Mouse (Mus musculus) limb, embryonic 14.5 days (tissue): ENCODE measurements around the gene Sema4a. TPM values are rescaled to one million over a fixed set of nuclear protein-coding genes. Genes with fewer than 3 reads are reported as not detected.

ENCODE experiments used
- ATAC-seq: fragments of 200-750 bp; cut with Nextera tagmentation; 2 replicates; pipeline ENCODE4 v1.8.0; 2017; ENCODE audit warnings: low read depth, moderate number of reproducible peaks, moderate TSS enrichment; ENCODE audit not compliant: low FRiP score
- DNase-seq: peaks from one replicate; pipeline ENCODE4 v3.0.0-alpha.2; 2015; ENCODE audit warnings: low spot score
- H3K27ac ChIP-seq: fragments of 300-500 bp; sonication (generic); replicated peaks from 2 replicates; pipeline ENCODE4 v1.5.1; 2014; ENCODE audit warnings: low read depth, mild to moderate bottlenecking, low read length, moderate library complexity, mixed read lengths
- H3K27me3 ChIP-seq: fragments of 300-500 bp; sonication (generic); 2 replicates; pipeline ENCODE4 v1.6.1; 2014; ENCODE audit warnings: low read length, mixed read lengths; ENCODE audit not compliant: control insufficient read depth, insufficient read depth
- H3K36me3 ChIP-seq: fragments of 300-500 bp; sonication (generic); 2 replicates; pipeline ENCODE4 v1.6.1; 2014; ENCODE audit warnings: mild to moderate bottlenecking, low read length, moderate library complexity, mixed read lengths; ENCODE audit not compliant: control insufficient read depth, insufficient read depth
- H3K4me1 ChIP-seq: fragments of 300-500 bp; sonication (generic); 2 replicates; pipeline ENCODE4 v1.6.1; 2014; ENCODE audit warnings: antibody characterized with exemption, low read length, mixed read lengths; ENCODE audit not compliant: control insufficient read depth, insufficient read depth
- H3K4me2 ChIP-seq: fragments of 300-500 bp; sonication (generic); replicated peaks from 2 replicates; pipeline ENCODE4 v1.6.1; 2014; ENCODE audit warnings: low read depth, mild to moderate bottlenecking, low read length, moderate library complexity; ENCODE audit not compliant: severe bottlenecking
- H3K4me3 ChIP-seq: fragments of 300-500 bp; sonication (generic); replicated peaks from 2 replicates; pipeline ENCODE4 v1.5.1; 2014; ENCODE audit warnings: low read length
- H3K9ac ChIP-seq: fragments of 300-500 bp; sonication (generic); 2 replicates; pipeline ENCODE4 v1.6.1; 2014; ENCODE audit warnings: mild to moderate bottlenecking, low read depth, low read length, moderate library complexity; ENCODE audit not compliant: severe bottlenecking
- H3K9me3 ChIP-seq: fragments of 300-500 bp; sonication (generic); 2 replicates; pipeline ENCODE4 v1.6.1; 2016; ENCODE audit warnings: low read length; ENCODE audit not compliant: control insufficient read depth
- POLR2A ChIP-seq: fragments of 200-500 bp; IDR thresholded peaks from 2 replicates; pipeline ENCODE4 v1.8.0; 2012; ENCODE audit warnings: inconsistent platforms, mild to moderate bottlenecking, moderate library complexity, borderline replicate concordance; ENCODE audit not compliant: insufficient read depth, insufficient read length; ENCODE audit errors: extremely low read depth
- WGBS: fragments of 180-500 bp; shearing (Covaris S2); extraction: QIAGEN DNeasy Blood & Tissue Kit; methylation state at CpG from one replicate; pipeline ENCODE4 v1.1.7; 2014; 5-methylcytosine and 5-hydroxymethylcytosine counted together
- microRNA-seq: library from miRNA; unstranded; fragments of <30 nt; microRNA quantifications from one replicate; pipeline ENCODE4, GENCODE M21; 2016
- polyA plus RNA-seq, 2 experiments: library from polyadenylated mRNA; depleted of rRNA in 1 of 2; stranded (reverse) in 1 of 2; unstranded in 1 of 2; fragments of >200 nt; fragmentation: Nextera tagmentation in 1 of 2; extraction: Ambion mirVana in 1 of 2; gene quantifications; 2 replicates each; pipeline versions ENCODE4 v1.2.1 to v1.2.3; 2012 to 2014

Gene Sema4a
- polyA plus RNA-seq, 2 experiments = 13.5 to 14.4 TPM

DNA sequence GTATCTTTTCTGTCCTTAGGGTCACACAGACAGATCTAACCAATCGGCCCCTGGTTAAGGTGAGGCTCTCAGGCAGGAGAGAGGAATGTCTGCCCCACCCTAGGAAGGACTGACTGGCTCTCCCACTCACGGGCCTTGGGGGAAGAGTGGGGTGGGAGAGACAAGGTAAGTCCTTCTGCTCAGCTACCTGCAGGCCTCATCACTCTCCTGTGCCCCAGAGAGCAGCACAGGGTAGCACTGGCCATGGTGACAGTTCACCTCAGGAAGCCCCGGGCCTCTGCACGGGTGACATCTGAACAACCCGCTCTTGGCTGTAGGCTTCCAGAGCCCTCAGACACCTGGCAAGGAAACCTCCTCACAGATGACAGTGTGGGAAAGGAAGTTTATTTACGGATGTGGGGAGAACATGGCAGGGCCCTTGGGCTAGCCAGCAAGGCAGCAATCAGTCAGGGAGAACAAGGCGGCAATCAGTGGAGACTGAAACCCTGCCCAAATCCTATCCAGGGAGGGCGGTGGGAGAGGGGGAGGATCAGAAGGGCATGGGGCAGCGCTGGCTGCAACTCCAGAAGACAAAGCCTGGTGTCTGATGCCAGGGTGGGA lies 67.1 kb downstream of the Sema4a start:
- H3K9me3 ChIP-seq = no peaks in the 10 kb centered on the region
- DNase-seq (no peak), ATAC-seq (no peak)
- H3K4me1 ChIP-seq = no peaks in the 10 kb centered on the region
- no peaks in the 10 kb centered on the region for H3K27me3 ChIP-seq
- WGBS = 90% methylated on average over 9 of the region's 9 CpGs
- H3K27ac ChIP-seq = no peak overlapping the region
- no peak for TF ChIP-seq POLR2A
- H3K9ac ChIP-seq = no peak overlapping the region
- no peak overlapping the region for H3K4me2 ChIP-seq
- H3K36me3 ChIP-seq = peaks cover 18% of the 10 kb centered on the region
- H3K4me3 ChIP-seq = no peak overlapping the region

Small RNA genes lying within 50 kb of the gene (microRNA-seq; reads per million reads assigned to microRNA genes)
- not detected for gene Mir7011

Other genes starting within 250 kb of the Sema4a start
- 10.5 and 11.0 TPM in 2 replicates for gene Rhbg, start 206.5 kb downstream of the Sema4a start, polyA plus RNA-seq (2012; rRNA removed)
- 17.0 and 17.2 TPM in 2 replicates for gene Rhbg, start 206.5 kb downstream of the Sema4a start, polyA plus RNA-seq (2014; fragmentation: Nextera tagmentation; extraction: Ambion mirVana)
- gene Gm38392, start 174.0 kb downstream of the Sema4a start, polyA plus RNA-seq (2012; rRNA removed) = 0.77 TPM in 1 of 2 replicates, not detected in the other
- gene Gm38392, start 174.0 kb downstream of the Sema4a start, polyA plus RNA-seq (2014; fragmentation: Nextera tagmentation; extraction: Ambion mirVana) = 0.65 and 5.4 TPM in 2 replicates
- gene Tsacc, start 164.2 kb downstream of the Sema4a start, polyA plus RNA-seq (2012; rRNA removed) = 4.3 and 8.6 TPM in 2 replicates
- gene Tsacc, start 164.2 kb downstream of the Sema4a start, polyA plus RNA-seq (2014; fragmentation: Nextera tagmentation; extraction: Ambion mirVana) = 9.4 and 14.3 TPM in 2 replicates
- gene Cct3, start 164.1 kb downstream of the Sema4a start, polyA plus RNA-seq (2012; rRNA removed) = 285 and 326 TPM in 2 replicates
- gene Cct3, start 164.1 kb downstream of the Sema4a start, polyA plus RNA-seq (2014; fragmentation: Nextera tagmentation; extraction: Ambion mirVana) = 476 and 516 TPM in 2 replicates
- 131 and 152 TPM in 2 replicates for gene Glmp, start 136.2 kb downstream of the Sema4a start, polyA plus RNA-seq (2012; rRNA removed)
- 127 and 130 TPM in 2 replicates for gene Glmp, start 136.2 kb downstream of the Sema4a start, polyA plus RNA-seq (2014; fragmentation: Nextera tagmentation; extraction: Ambion mirVana)
- gene Tmem79, start 125.0 kb downstream of the Sema4a start, polyA plus RNA-seq (2012; rRNA removed) = 14.3 and 14.4 TPM in 2 replicates
- 19.2 and 22.3 TPM in 2 replicates for gene Tmem79, start 125.0 kb downstream of the Sema4a start, polyA plus RNA-seq (2014; fragmentation: Nextera tagmentation; extraction: Ambion mirVana)
- 83.3 and 88.1 TPM in 2 replicates for gene Smg5, start 124.9 kb downstream of the Sema4a start, polyA plus RNA-seq (2012; rRNA removed)
- 33.8 and 40.1 TPM in 2 replicates for gene Smg5, start 124.9 kb downstream of the Sema4a start, polyA plus RNA-seq (2014; fragmentation: Nextera tagmentation; extraction: Ambion mirVana)
- gene Paqr6, start 96.6 kb downstream of the Sema4a start, polyA plus RNA-seq (2012; rRNA removed) = 15.9 and 17.2 TPM in 2 replicates
- gene Paqr6, start 96.6 kb downstream of the Sema4a start, polyA plus RNA-seq (2014; fragmentation: Nextera tagmentation; extraction: Ambion mirVana) = 13.9 and 15.1 TPM in 2 replicates
- 2.0 and 2.2 TPM in 2 replicates for gene Bglap3, start 88.4 kb downstream of the Sema4a start, polyA plus RNA-seq (2012; rRNA removed)
- gene Bglap3, start 88.4 kb downstream of the Sema4a start, polyA plus RNA-seq (2014; fragmentation: Nextera tagmentation; extraction: Ambion mirVana) = 1.7 and 2.5 TPM in 2 replicates
- gene Bglap2, start 82.5 kb downstream of the Sema4a start, polyA plus RNA-seq (2012; rRNA removed) = 0.52 and 0.60 TPM in 2 replicates
- 0.77 and 1.9 TPM in 2 replicates for gene Bglap2, start 82.5 kb downstream of the Sema4a start, polyA plus RNA-seq (2014; fragmentation: Nextera tagmentation; extraction: Ambion mirVana)
- 0.94 and 1.00 TPM in 2 replicates for gene Bglap, start 76.7 kb downstream of the Sema4a start, polyA plus RNA-seq (2012; rRNA removed)
- 1.7 and 3.1 TPM in 2 replicates for gene Bglap, start 76.7 kb downstream of the Sema4a start, polyA plus RNA-seq (2014; fragmentation: Nextera tagmentation; extraction: Ambion mirVana)
- gene Pmf1, start 50.9 kb downstream of the Sema4a start, polyA plus RNA-seq (2012; rRNA removed) = 99.9 and 108 TPM in 2 replicates
- 109 and 114 TPM in 2 replicates for gene Pmf1, start 50.9 kb downstream of the Sema4a start, polyA plus RNA-seq (2014; fragmentation: Nextera tagmentation; extraction: Ambion mirVana)
- 21.2 and 24.0 TPM in 2 replicates for gene Slc25a44, start 36.0 kb downstream of the Sema4a start, polyA plus RNA-seq (2012; rRNA removed)
- 18.0 and 19.1 TPM in 2 replicates for gene Slc25a44, start 36.0 kb downstream of the Sema4a start, polyA plus RNA-seq (2014; fragmentation: Nextera tagmentation; extraction: Ambion mirVana)
- 238 and 364 TPM in 2 replicates for gene Lmna, start 48.8 kb upstream of the Sema4a start, polyA plus RNA-seq (2012; rRNA removed)
- 378 and 402 TPM in 2 replicates for gene Lmna, start 48.8 kb upstream of the Sema4a start, polyA plus RNA-seq (2014; fragmentation: Nextera tagmentation; extraction: Ambion mirVana)
- 49.3 and 60.8 TPM in 2 replicates for gene Mex3a, start 71.2 kb upstream of the Sema4a start, polyA plus RNA-seq (2012; rRNA removed)
- 26.7 and 33.1 TPM in 2 replicates for gene Mex3a, start 71.2 kb upstream of the Sema4a start, polyA plus RNA-seq (2014; fragmentation: Nextera tagmentation; extraction: Ambion mirVana)
- 27.0 and 35.0 TPM in 2 replicates for gene Rab25, start 87.1 kb upstream of the Sema4a start, polyA plus RNA-seq (2012; rRNA removed)
- gene Rab25, start 87.1 kb upstream of the Sema4a start, polyA plus RNA-seq (2014; fragmentation: Nextera tagmentation; extraction: Ambion mirVana) = 52.7 and 70.4 TPM in 2 replicates
- 92.5 and 117 TPM in 2 replicates for gene Lamtor2, start 91.9 kb upstream of the Sema4a start, polyA plus RNA-seq (2012; rRNA removed)
- gene Lamtor2, start 91.9 kb upstream of the Sema4a start, polyA plus RNA-seq (2014; fragmentation: Nextera tagmentation; extraction: Ambion mirVana) = 100 and 103 TPM in 2 replicates
- gene Ubqln4, start 92.6 kb upstream of the Sema4a start, polyA plus RNA-seq (2012; rRNA removed) = 90.4 and 112 TPM in 2 replicates
- gene Ubqln4, start 92.6 kb upstream of the Sema4a start, polyA plus RNA-seq (2014; fragmentation: Nextera tagmentation; extraction: Ambion mirVana) = 52.5 and 57.8 TPM in 2 replicates
- gene Ssr2, start 114.7 kb upstream of the Sema4a start, polyA plus RNA-seq (2012; rRNA removed) = 422 and 466 TPM in 2 replicates
- gene Ssr2, start 114.7 kb upstream of the Sema4a start, polyA plus RNA-seq (2014; fragmentation: Nextera tagmentation; extraction: Ambion mirVana) = 307 and 325 TPM in 2 replicates
- gene Arhgef2, start 144.8 kb upstream of the Sema4a start, polyA plus RNA-seq (2012; rRNA removed) = 81.9 and 105 TPM in 2 replicates
- gene Arhgef2, start 144.8 kb upstream of the Sema4a start, polyA plus RNA-seq (2014; fragmentation: Nextera tagmentation; extraction: Ambion mirVana) = 84.7 and 94.8 TPM in 2 replicates
- not detected in 2 replicates for gene Rxfp4, start 192.0 kb upstream of the Sema4a start, polyA plus RNA-seq (2012; rRNA removed)
- 0.15 TPM in 1 of 2 replicates, not detected in the other for gene Rxfp4, start 192.0 kb upstream of the Sema4a start, polyA plus RNA-seq (2014; fragmentation: Nextera tagmentation; extraction: Ambion mirVana)
- 144 and 167 TPM in 2 replicates for gene Khdc4, start 224.6 kb upstream of the Sema4a start, polyA plus RNA-seq (2012; rRNA removed)
- 78.0 and 89.1 TPM in 2 replicates for gene Khdc4, start 224.6 kb upstream of the Sema4a start, polyA plus RNA-seq (2014; fragmentation: Nextera tagmentation; extraction: Ambion mirVana)